Mouse (Mus musculus) kidney, adult 2 months (tissue): ENCODE measurements around the gene Dll1. TPM values are rescaled to one million over a fixed set of nuclear protein-coding genes. Genes with fewer than 3 reads are reported as not detected.

Source experiments
- DNase-seq: peaks from one replicate; pipeline ENCODE4 v3.0.0; 2021
- H3K27ac ChIP-seq: fragments of 200-500 bp; 2 replicates; pipeline ENCODE4 v1.5.1; 2012; ENCODE audit warnings: low read depth, low read length, control low read depth, inconsistent platforms; ENCODE audit not compliant: insufficient read depth
- H3K27me3 ChIP-seq: fragments of 200-500 bp; replicated peaks from 2 replicates; pipeline ENCODE4 v1.6.1; 2012; ENCODE audit warnings: mild to moderate bottlenecking, moderate library complexity, low read length, inconsistent platforms; ENCODE audit not compliant: control insufficient read depth, insufficient read depth
- H3K36me3 ChIP-seq: fragments of 200-500 bp; 2 replicates; pipeline ENCODE4 v1.6.1; 2012; ENCODE audit warnings: mild to moderate bottlenecking, moderate library complexity, low read length, inconsistent platforms; ENCODE audit not compliant: control insufficient read depth, insufficient read depth
- H3K4me1 ChIP-seq: fragments of 200-500 bp; 2 replicates; pipeline ENCODE4 v1.6.1; 2011; ENCODE audit warnings: low read length; ENCODE audit not compliant: control insufficient read depth, insufficient read depth
- H3K4me3 ChIP-seq: fragments of 200-500 bp; 2 replicates; pipeline ENCODE4 v1.5.1; 2011; ENCODE audit warnings: mild to moderate bottlenecking, low read depth, low read length, control low read depth; ENCODE audit not compliant: insufficient read depth
- CTCF ChIP-seq: fragments of 200-500 bp; conservative IDR thresholded peaks from 2 replicates; pipeline ENCODE4 v1.5.1; 2011; ENCODE audit warnings: low read depth, mild to moderate bottlenecking, control low read depth, low read length, moderate library complexity, mixed read lengths; ENCODE audit not compliant: insufficient read depth, insufficient read length
- POLR2A ChIP-seq: fragments of 200-500 bp; IDR thresholded peaks from one replicate; pipeline ENCODE4 v1.6.1; 2011; ENCODE audit warnings: low read depth, low read length, control low read depth
- whole genome bisulfite sequencing: fragments of 180-500 bp; shearing (Covaris S2); methylation state at CpG from one replicate; pipeline ENCODE4 v1.1.7; 2018; 5-methylcytosine and 5-hydroxymethylcytosine counted together
- polyA plus RNA-seq: library from polyadenylated mRNA; depleted of rRNA; stranded (reverse); fragments of >200 nt; gene quantifications from 2 replicates; pipeline ENCODE4 v1.2.3, GENCODE M21; 2012; rRNA removed

Gene Dll1
- polyA plus RNA-seq, 1 experiment: 12.3 TPM

- Histone ChIP-seq H3K27ac (no peak overlapping the region), H3K36me3 (no peaks in the 10 kb centered on the region), H3K4me1 (no peaks in the 10 kb centered on the region), H3K4me3 (no peak overlapping the region), H3K27me3 (no peaks in the 10 kb centered on the region)
- DNase-seq: peak; percentile 42
- TF ChIP-seq POLR2A (no peak), CTCF (no peak)
- 70% methylated on average over 10 of the region's 10 CpGs for WGBS
Observed at GRCm38 (mm10) chr17:15325976-15326842, 50.5 kb downstream of the Dll1 start.

- no peak overlapping the region for H3K4me3 ChIP-seq
- TF ChIP-seq POLR2A (no peak), CTCF (no peak)
- WGBS: 47% methylated on average over 9 of the region's 9 CpGs
- no peak overlapping the region for H3K27ac ChIP-seq
- peak; percentile 8 for DNase-seq
- no peaks in the 10 kb centered on the region for H3K4me1 ChIP-seq
- no peaks in the 10 kb centered on the region for H3K27me3 ChIP-seq
- no peaks in the 10 kb centered on the region for H3K36me3 ChIP-seq
Observed at GRCm38 (mm10) chr17:15323191-15323834, 53.4 kb downstream of the Dll1 start.

Other genes starting within 250 kb of the Dll1 start
- gene Fam120b, start 19.3 kb upstream of the Dll1 start, polyA plus RNA-seq: 11.7 and 12.3 TPM in 2 replicates
- gene Psmb1, start 122.9 kb upstream of the Dll1 start, polyA plus RNA-seq: 106 and 107 TPM in 2 replicates
- 39.7 and 44.8 TPM in 2 replicates for gene Tbp, start 123.0 kb upstream of the Dll1 start, polyA plus RNA-seq
- gene Pdcd2, start 150.4 kb upstream of the Dll1 start, polyA plus RNA-seq: 19.2 and 23.4 TPM in 2 replicates
- 2.5 and 2.9 TPM in 2 replicates for gene Prdm9, start 187.5 kb upstream of the Dll1 start, polyA plus RNA-seq